Mouse (Mus musculus) kidney, adult 2 months (tissue): ENCODE results near the gene Gabrr1.

Experiments
- CTCF ChIP-seq: fragments of 200-500 bp; conservative IDR thresholded peaks from 2 replicates; pipeline ENCODE4 v1.5.1; 2011; ENCODE audit warnings: low read depth, mild to moderate bottlenecking, control low read depth, low read length, moderate library complexity, mixed read lengths; ENCODE audit not compliant: insufficient read depth, insufficient read length
- POLR2A ChIP-seq: fragments of 200-500 bp; IDR thresholded peaks from one replicate; pipeline ENCODE4 v1.6.1; 2011; ENCODE audit warnings: low read depth, low read length, control low read depth

DNA sequence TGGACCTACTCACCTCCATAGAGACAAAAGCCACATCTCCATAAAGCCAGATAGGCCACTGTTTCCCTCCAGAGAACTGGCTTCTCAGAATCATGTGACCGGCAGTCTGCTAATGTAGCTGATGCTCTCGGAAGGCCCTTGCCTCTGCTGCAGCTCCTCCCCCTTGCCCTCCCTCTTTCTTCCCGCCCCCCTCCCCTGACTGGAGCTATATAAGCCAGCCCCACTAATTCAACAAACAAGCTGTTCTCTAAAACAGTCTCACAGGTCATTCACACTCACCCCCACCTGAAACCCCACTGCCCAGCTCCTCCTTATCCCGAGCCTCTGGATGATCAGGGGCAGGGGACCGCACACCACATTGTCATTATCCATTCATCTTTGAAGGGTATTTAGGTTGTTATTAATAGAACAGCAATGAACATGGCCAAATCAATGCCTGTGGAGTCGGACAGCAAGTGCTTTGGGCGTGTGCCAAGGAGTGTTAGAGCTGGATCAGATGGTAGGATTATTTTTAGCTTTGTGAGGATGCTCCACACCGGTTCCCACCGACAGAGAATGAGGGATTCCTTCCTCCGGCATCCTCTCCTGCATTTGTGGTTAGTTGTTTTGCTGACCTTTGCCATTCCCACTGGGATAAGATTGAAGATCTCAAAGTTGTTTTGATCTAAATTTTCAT, 6.8 kb upstream of the Gabrr1 start:
- no peak for TF ChIP-seq CTCF
- no peak for TF ChIP-seq POLR2A
